Mouse (Mus musculus) heart, embryonic 11.5 days (tissue): ENCODE data around the gene Krt83. TPM values are rescaled to one million over a fixed set of nuclear protein-coding genes. Genes with fewer than 3 reads are reported as not detected.

ENCODE experiments used
- ATAC-seq: fragments of 200-750 bp; cut with Nextera tagmentation; replicated peaks from 2 replicates; pipeline ENCODE4 v1.8.0; 2017; ENCODE audit warnings: moderate library complexity; ENCODE audit not compliant: insufficient number of reproducible peaks, low FRiP score, low TSS enrichment
- H3K27ac ChIP-seq: fragments of 300-500 bp; sonication (generic); 2 replicates; pipeline ENCODE4 v1.5.1; 2014; ENCODE audit warnings: mild to moderate bottlenecking, low read depth, low read length
- H3K27me3 ChIP-seq: fragments of 300-500 bp; sonication (generic); 2 replicates; pipeline ENCODE4 v1.6.1; 2014; ENCODE audit warnings: mild to moderate bottlenecking, low read length, mixed read lengths; ENCODE audit not compliant: control insufficient read depth, insufficient read depth
- H3K36me3 ChIP-seq: fragments of 300-500 bp; sonication (generic); 2 replicates; pipeline ENCODE4 v1.6.1; 2014; ENCODE audit warnings: mild to moderate bottlenecking, low read length, moderate library complexity, mixed read lengths; ENCODE audit not compliant: control insufficient read depth, insufficient read depth
- H3K4me1 ChIP-seq: fragments of 300-500 bp; sonication (generic); 2 replicates; pipeline ENCODE4 v1.6.1; 2014; ENCODE audit warnings: low read length; ENCODE audit not compliant: control insufficient read depth, insufficient read depth
- H3K4me2 ChIP-seq: fragments of 300-500 bp; sonication (generic); 2 replicates; pipeline ENCODE4 v1.6.1; 2014; ENCODE audit warnings: mild to moderate bottlenecking, moderate library complexity
- H3K4me3 ChIP-seq: fragments of 300-500 bp; sonication (generic); 2 replicates; pipeline ENCODE4 v1.5.1; 2014; ENCODE audit warnings: low read depth, low read length
- H3K9ac ChIP-seq: fragments of 300-500 bp; sonication (generic); 2 replicates; pipeline ENCODE4 v1.6.1; 2014; ENCODE audit warnings: mild to moderate bottlenecking, low read depth, low read length, moderate library complexity
- H3K9me3 ChIP-seq: fragments of 300-500 bp; sonication (generic); replicated peaks from 2 replicates; pipeline ENCODE4 v1.6.1; 2016; ENCODE audit warnings: low read length; ENCODE audit not compliant: control insufficient read depth
- WGBS: fragments of 180-500 bp; shearing (Covaris S2); extraction: QIAGEN DNeasy Blood & Tissue Kit; methylation state at CpG from one replicate; pipeline ENCODE4 v1.1.7; 2014; ENCODE audit not compliant: insufficient replicate concordance; 5-methylcytosine and 5-hydroxymethylcytosine counted together
- polyA plus RNA-seq: library from polyadenylated mRNA; unstranded; fragments of >200 nt; fragmentation: Nextera tagmentation; extraction: Ambion mirVana; gene quantifications from 2 replicates; pipeline ENCODE4 v1.2.1, GENCODE M21; 2014

Gene Krt83
- polyA plus RNA-seq, 1 experiment from 2014 or later, result not detected

GRCm38 (mm10) chr15:101508247-101508646, 16.9 kb upstream of the Krt83 start:
- H3K27ac ChIP-seq, result no peak overlapping the region
- 72% methylated on average over 9 of the region's 9 CpGs for WGBS
- H3K9me3 ChIP-seq, result no peaks in the 10 kb centered on the region
- no peaks in the 10 kb centered on the region for H3K36me3 ChIP-seq
- ATAC-seq, result no peak
- H3K4me3 ChIP-seq, result no peak overlapping the region
- no peak overlapping the region for H3K9ac ChIP-seq
- no peaks in the 10 kb centered on the region for H3K4me1 ChIP-seq
- no peak overlapping the region for H3K4me2 ChIP-seq
- no peaks in the 10 kb centered on the region for H3K27me3 ChIP-seq

- Histone ChIP-seq H3K27ac (no peak overlapping the region), H3K9me3 (no peaks in the 10 kb centered on the region), H3K4me2 (no peak overlapping the region), H3K36me3 (no peaks in the 10 kb centered on the region), H3K27me3 (no peaks in the 10 kb centered on the region), H3K4me1 (no peaks in the 10 kb centered on the region), H3K9ac (no peak overlapping the region), H3K4me3 (no peak overlapping the region)
- 42% methylated on average over 14 of the region's 14 CpGs for WGBS
- no peak for ATAC-seq
These were observed 15.8 kb upstream of the Krt83 start for GRCm38 (mm10) chr15:101506896-101507758.

- Histone ChIP-seq H3K4me3 (no peak overlapping the region), H3K9ac (no peak overlapping the region), H3K27me3 (0 out of 2 replicates have a peak, but pooled peaks cover 6% of the 10 kb centered on the region), H3K27ac (no peak overlapping the region), H3K36me3 (no peaks in the 10 kb centered on the region), H3K4me1 (0 out of 2 replicates have a peak, but pooled peaks cover 3% of the 10 kb centered on the region), H3K4me2 (no peak overlapping the region), H3K9me3 (no peaks in the 10 kb centered on the region)
- WGBS, result 63% methylated on average over 2 of the region's 2 CpGs
- no peak for ATAC-seq
These were observed 5.9 kb upstream of the Krt83 start for GRCm38 (mm10) chr15:101497181-101497580.

GRCm38 (mm10) chr15:101495266-101495665, 4.0 kb upstream of the Krt83 start:
- 74% methylated on average over 8 of the region's 8 CpGs for WGBS
- ATAC-seq, result no peak
- Histone ChIP-seq H3K4me2 (no peak overlapping the region), H3K4me1 (0 out of 2 replicates have a peak, but pooled peaks cover 3% of the 10 kb centered on the region), H3K4me3 (no peak overlapping the region), H3K27ac (no peak overlapping the region), H3K27me3 (no peaks in the 10 kb centered on the region), H3K36me3 (no peaks in the 10 kb centered on the region), H3K9me3 (no peaks in the 10 kb centered on the region), H3K9ac (no peak overlapping the region)

- H3K27ac ChIP-seq, result no peak overlapping the region
- H3K9ac ChIP-seq, result no peak overlapping the region
- no peak overlapping the region for H3K4me3 ChIP-seq
- H3K4me2 ChIP-seq, result no peak overlapping the region
- ATAC-seq, result no peak
- H3K36me3 ChIP-seq, result no peaks in the 10 kb centered on the region
- 0 out of 2 replicates have a peak, but pooled peaks cover 3% of the 10 kb centered on the region for H3K4me1 ChIP-seq
- no peaks in the 10 kb centered on the region for H3K9me3 ChIP-seq
- WGBS, result 64% methylated on average over 1 of the region's 1 CpGs
- H3K27me3 ChIP-seq, result no peaks in the 10 kb centered on the region
These were observed 2.9 kb upstream of the Krt83 start for GRCm38 (mm10) chr15:101494203-101494602.

- H3K36me3 ChIP-seq, result no peaks in the 10 kb centered on the region
- H3K4me1 ChIP-seq, result 0 out of 2 replicates have a peak, but pooled peaks cover 3% of the 10 kb centered on the region
- no peak overlapping the region for H3K4me2 ChIP-seq
- H3K27me3 ChIP-seq, result no peaks in the 10 kb centered on the region
- H3K9me3 ChIP-seq, result no peaks in the 10 kb centered on the region
- H3K4me3 ChIP-seq, result no peak overlapping the region
- H3K27ac ChIP-seq, result no peak overlapping the region
- 88% methylated on average over 6 of the region's 6 CpGs for WGBS
- ATAC-seq, result no peak
- H3K9ac ChIP-seq, result no peak overlapping the region
These were observed 2.4 kb upstream of the Krt83 start for GRCm38 (mm10) chr15:101493713-101494112.

- H3K9me3 ChIP-seq, result no peaks in the 10 kb centered on the region
- no peak overlapping the region; the same call in 1 of the 2 replicates for H3K9ac ChIP-seq
- no peak for ATAC-seq
- WGBS, result 27% methylated on average over 8 of the region's 8 CpGs
- H3K4me1 ChIP-seq, result 0 out of 2 replicates have a peak, but pooled peaks cover 3% of the 10 kb centered on the region
- H3K27me3 ChIP-seq, result no peaks in the 10 kb centered on the region
- no peak overlapping the region for H3K27ac ChIP-seq
- H3K4me3 ChIP-seq, result no peak overlapping the region
- no peaks in the 10 kb centered on the region for H3K36me3 ChIP-seq
- H3K4me2 ChIP-seq, result no peak overlapping the region
These were observed 1.4 kb upstream of the Krt83 start for GRCm38 (mm10) chr15:101492718-101493117.

GRCm38 (mm10) chr15:101485911-101486635, 5.2 kb downstream of the Krt83 start:
- no peak overlapping the region for H3K4me2 ChIP-seq
- no peaks in the 10 kb centered on the region for H3K36me3 ChIP-seq
- WGBS, result 77% methylated on average over 11 of the region's 11 CpGs
- no peak overlapping the region for H3K9ac ChIP-seq
- H3K4me1 ChIP-seq, result peaks cover 8% of the 10 kb centered on the region
- no peak for ATAC-seq
- H3K27ac ChIP-seq, result no peak overlapping the region
- no peaks in the 10 kb centered on the region for H3K27me3 ChIP-seq
- H3K9me3 ChIP-seq, result no peaks in the 10 kb centered on the region
- no peak overlapping the region for H3K4me3 ChIP-seq
